Mouse (Mus musculus): ENCODE results near the gene S100a2. TPM values are rescaled to one million over a fixed set of nuclear protein-coding genes. Genes with fewer than 3 reads are reported as not detected.

Gene S100a2
- polyA plus RNA-seq, 1 experiment from 2014 or later = not detected

DNA sequence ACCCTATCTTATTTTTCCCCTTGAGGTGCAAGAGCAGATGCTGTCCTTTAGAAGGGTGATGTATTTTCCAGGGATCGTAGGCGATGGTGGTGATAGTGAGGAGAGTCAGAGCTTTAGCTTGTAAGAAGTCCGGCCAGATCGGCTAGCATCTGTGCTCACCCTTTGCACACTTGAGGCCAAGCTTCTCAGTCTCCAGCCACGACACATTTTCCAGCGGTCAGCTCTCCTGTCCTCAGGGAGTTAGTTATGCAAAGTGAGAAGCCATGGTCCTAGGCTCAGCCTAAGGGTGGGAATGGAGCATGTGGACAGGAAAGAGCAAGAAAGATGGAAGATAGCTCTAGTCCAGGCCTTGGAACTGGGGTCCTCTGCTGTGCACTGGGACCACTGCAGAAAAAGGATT is 6.8 kb downstream of the S100a2 start:
- no peak overlapping the region for H3K9ac ChIP-seq (ENCODE audit: low read length)
- no peaks in the 10 kb centered on the region for H3K9me3 ChIP-seq (ENCODE audit: control insufficient read depth, low read length)
- 84% methylated on average over 6 of the region's 6 CpGs for WGBS
- no peaks in the 10 kb centered on the region for H3K36me3 ChIP-seq (ENCODE audit: control insufficient read depth, insufficient read depth, low read length)
- peaks cover 0 to 6% of the 10 kb centered on the region in 2 experiments; a peak in 1 of 4 replicates for H3K4me1 ChIP-seq (ENCODE audit: control insufficient read depth in 2 of 2, insufficient read depth in 2 of 2, low read length in 2 of 2)
- H3K4me2 ChIP-seq (ENCODE audit: low read length) = no peak overlapping the region
- H3K27me3 ChIP-seq (ENCODE audit: control insufficient read depth, insufficient read depth, low read length) = no peaks in the 10 kb centered on the region
- H3K4me3 ChIP-seq (ENCODE audit: control insufficient read depth in 1 of 2, insufficient read depth in 1 of 2, low read depth in 1 of 2, low read length in 2 of 2) = no peak overlapping the region
- no peak for ATAC-seq (ENCODE audit: insufficient number of reproducible peaks, insufficient read depth, low FRiP score, low read depth)
- no peak overlapping the region for H3K27ac ChIP-seq (replicated peaks in 1 of 2; ENCODE audit: control insufficient read depth in 1 of 2, insufficient read depth in 1 of 2, low read depth in 2 of 2, low read length in 2 of 2)

DNA sequence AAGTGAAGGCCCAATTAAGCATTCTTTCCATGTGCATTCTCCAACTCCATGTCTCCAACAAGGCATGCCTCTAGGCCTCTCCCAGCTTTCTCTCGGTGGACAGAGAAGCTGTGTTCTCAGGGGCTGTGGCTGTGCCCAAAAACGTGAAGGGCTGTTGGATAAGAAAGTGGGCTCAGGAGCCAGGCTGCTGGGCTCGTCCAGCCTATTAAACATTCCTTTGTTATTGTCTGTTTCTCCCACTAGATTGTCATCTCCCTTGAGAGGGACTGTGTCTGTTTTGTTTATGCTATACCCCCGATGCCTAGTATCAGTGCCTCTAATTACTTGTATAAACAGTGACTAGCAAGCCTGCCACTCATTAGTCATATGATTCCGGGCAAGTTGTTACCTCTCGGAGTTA is 7.7 kb downstream of the S100a2 start:
- no peak for ATAC-seq (ENCODE audit: insufficient number of reproducible peaks, insufficient read depth, low FRiP score, low read depth)
- no peak overlapping the region for H3K4me3 ChIP-seq (ENCODE audit: control insufficient read depth in 1 of 2, insufficient read depth in 1 of 2, low read depth in 1 of 2, low read length in 2 of 2)
- H3K27me3 ChIP-seq (ENCODE audit: control insufficient read depth, insufficient read depth, low read length) = no peaks in the 10 kb centered on the region
- no peaks in the 10 kb centered on the region for H3K36me3 ChIP-seq (ENCODE audit: control insufficient read depth, insufficient read depth, low read length)
- H3K27ac ChIP-seq (replicated peaks in 1 of 2; ENCODE audit: control insufficient read depth in 1 of 2, insufficient read depth in 1 of 2, low read depth in 2 of 2, low read length in 2 of 2) = no peak overlapping the region
- H3K4me1 ChIP-seq (ENCODE audit: control insufficient read depth in 2 of 2, insufficient read depth in 2 of 2, low read length in 2 of 2) = peaks cover 0 to 6% of the 10 kb centered on the region in 2 experiments; a peak in 1 of 4 replicates
- 43% methylated on average over 6 of the region's 6 CpGs for WGBS
- H3K4me2 ChIP-seq (ENCODE audit: low read length) = no peak overlapping the region
- no peaks in the 10 kb centered on the region for H3K9me3 ChIP-seq (ENCODE audit: control insufficient read depth, low read length)
- H3K9ac ChIP-seq (ENCODE audit: low read length) = no peak overlapping the region

DNA sequence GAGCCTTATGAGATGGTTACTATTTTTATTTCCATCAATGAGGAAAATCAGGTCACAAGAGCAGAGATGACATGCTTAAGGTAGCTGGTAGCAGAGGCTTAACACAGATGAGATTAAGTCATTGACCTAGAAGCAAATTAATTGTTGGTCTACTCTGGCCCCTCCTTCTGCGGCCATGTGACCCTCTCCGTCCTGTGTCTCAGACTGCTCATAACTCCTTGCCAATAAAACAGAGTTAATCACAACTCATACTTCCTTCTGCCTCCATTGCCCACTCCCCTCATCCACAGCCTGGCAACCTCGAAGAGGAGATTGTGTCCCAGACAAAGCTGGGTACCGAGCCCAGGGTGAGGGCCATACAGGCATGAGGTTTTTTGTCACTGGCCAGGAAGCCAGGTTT is 8.2 kb downstream of the S100a2 start:
- H3K36me3 ChIP-seq (ENCODE audit: control insufficient read depth, insufficient read depth, low read length) = no peaks in the 10 kb centered on the region
- no peak overlapping the region for H3K9ac ChIP-seq (ENCODE audit: low read length)
- WGBS = 73% methylated on average over 4 of the region's 4 CpGs
- H3K4me2 ChIP-seq (ENCODE audit: low read length) = no peak overlapping the region
- no peaks in the 10 kb centered on the region for H3K9me3 ChIP-seq (ENCODE audit: control insufficient read depth, low read length)
- H3K27me3 ChIP-seq (ENCODE audit: control insufficient read depth, insufficient read depth, low read length) = no peaks in the 10 kb centered on the region
- no peak overlapping the region for H3K4me3 ChIP-seq (ENCODE audit: control insufficient read depth in 1 of 2, insufficient read depth in 1 of 2, low read depth in 1 of 2, low read length in 2 of 2)
- H3K27ac ChIP-seq (replicated peaks in 1 of 2; ENCODE audit: control insufficient read depth in 1 of 2, insufficient read depth in 1 of 2, low read depth in 2 of 2, low read length in 2 of 2) = no peak overlapping the region
- H3K4me1 ChIP-seq (ENCODE audit: control insufficient read depth in 2 of 2, insufficient read depth in 2 of 2, low read length in 2 of 2) = peaks cover 0 to 7% of the 10 kb centered on the region in 2 experiments; a peak in 2 of 4 replicates
- no peak for ATAC-seq (ENCODE audit: insufficient number of reproducible peaks, insufficient read depth, low FRiP score, low read depth)

DNA sequence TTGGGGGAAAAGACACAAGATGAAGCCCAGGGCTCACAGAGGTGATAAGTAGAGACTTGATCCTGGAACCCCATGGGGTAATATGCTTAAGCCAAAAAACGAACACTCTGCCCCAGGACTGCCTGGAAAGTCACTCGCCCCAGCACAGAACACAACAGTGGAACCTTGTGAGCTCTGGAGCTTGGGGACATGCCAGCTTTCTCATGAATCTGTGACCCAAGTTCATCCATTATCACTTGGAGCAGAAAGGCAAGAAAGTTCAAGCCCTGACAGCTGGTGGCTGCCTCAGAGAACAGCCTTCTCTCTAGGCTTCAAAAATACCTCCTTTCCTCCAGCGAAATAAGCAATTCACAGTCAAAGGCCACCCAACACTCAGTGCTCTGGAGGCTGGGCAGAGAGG is 9.4 kb downstream of the S100a2 start:
- Histone ChIP-seq H3K9me3 (ENCODE audit: control insufficient read depth, low read length) (no peaks in the 10 kb centered on the region), H3K36me3 (ENCODE audit: control insufficient read depth, insufficient read depth, low read length) (no peaks in the 10 kb centered on the region), H3K27ac (replicated peaks in 1 of 2; ENCODE audit: control insufficient read depth in 1 of 2, insufficient read depth in 1 of 2, low read depth in 2 of 2, low read length in 2 of 2) (no peak overlapping the region), H3K4me1 (ENCODE audit: control insufficient read depth in 2 of 2, insufficient read depth in 2 of 2, low read length in 2 of 2) (peaks cover 10 to 17% of the 10 kb centered on the region in 2 experiments), H3K27me3 (ENCODE audit: control insufficient read depth, insufficient read depth, low read length) (no peaks in the 10 kb centered on the region), H3K4me3 (ENCODE audit: control insufficient read depth in 1 of 2, insufficient read depth in 1 of 2, low read depth in 1 of 2, low read length in 2 of 2) (no peak overlapping the region), H3K4me2 (ENCODE audit: low read length) (no peak overlapping the region), H3K9ac (ENCODE audit: low read length) (no peak overlapping the region)
- no peak for ATAC-seq (ENCODE audit: insufficient number of reproducible peaks, insufficient read depth, low FRiP score, low read depth)
- 68% methylated on average over 3 of the region's 3 CpGs for WGBS

DNA sequence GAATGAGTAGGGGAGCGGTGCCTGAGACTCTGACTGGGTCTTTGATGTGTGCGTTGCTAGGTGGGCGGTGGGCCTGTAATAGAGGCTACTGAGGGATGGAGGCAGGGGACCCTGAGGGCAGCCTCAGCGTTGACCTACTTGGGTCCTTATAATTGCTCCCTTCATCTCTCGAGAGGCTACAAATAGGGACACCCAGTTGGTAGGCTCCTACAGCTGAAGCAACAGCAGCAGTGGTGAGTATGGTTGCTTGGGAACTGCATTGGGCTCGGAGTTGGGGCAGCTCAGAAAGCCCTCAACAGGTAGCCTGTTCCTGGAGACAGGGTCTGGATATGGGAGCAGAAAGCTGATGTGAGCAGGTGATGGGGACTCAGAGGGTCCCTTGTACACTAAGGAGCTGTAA is 10.0 kb downstream of the S100a2 start:
- WGBS = 81% methylated on average over 6 of the region's 6 CpGs
- no peaks in the 10 kb centered on the region for H3K27me3 ChIP-seq (ENCODE audit: control insufficient read depth, insufficient read depth, low read length)
- H3K9me3 ChIP-seq (ENCODE audit: control insufficient read depth, low read length) = no peaks in the 10 kb centered on the region
- no peak overlapping the region for H3K27ac ChIP-seq (replicated peaks in 1 of 2; ENCODE audit: control insufficient read depth in 1 of 2, insufficient read depth in 1 of 2, low read depth in 2 of 2, low read length in 2 of 2)
- ATAC-seq (ENCODE audit: insufficient number of reproducible peaks, insufficient read depth, low FRiP score, low read depth) = no peak
- H3K9ac ChIP-seq (ENCODE audit: low read length) = no peak overlapping the region
- peaks cover 16 to 22% of the 10 kb centered on the region in 2 experiments for H3K4me1 ChIP-seq (ENCODE audit: control insufficient read depth in 2 of 2, insufficient read depth in 2 of 2, low read length in 2 of 2)
- H3K4me2 ChIP-seq (ENCODE audit: low read length) = no peak overlapping the region
- H3K36me3 ChIP-seq (ENCODE audit: control insufficient read depth, insufficient read depth, low read length) = no peaks in the 10 kb centered on the region
- H3K4me3 ChIP-seq (ENCODE audit: control insufficient read depth in 1 of 2, insufficient read depth in 1 of 2, low read depth in 1 of 2, low read length in 2 of 2) = no peak overlapping the region

DNA sequence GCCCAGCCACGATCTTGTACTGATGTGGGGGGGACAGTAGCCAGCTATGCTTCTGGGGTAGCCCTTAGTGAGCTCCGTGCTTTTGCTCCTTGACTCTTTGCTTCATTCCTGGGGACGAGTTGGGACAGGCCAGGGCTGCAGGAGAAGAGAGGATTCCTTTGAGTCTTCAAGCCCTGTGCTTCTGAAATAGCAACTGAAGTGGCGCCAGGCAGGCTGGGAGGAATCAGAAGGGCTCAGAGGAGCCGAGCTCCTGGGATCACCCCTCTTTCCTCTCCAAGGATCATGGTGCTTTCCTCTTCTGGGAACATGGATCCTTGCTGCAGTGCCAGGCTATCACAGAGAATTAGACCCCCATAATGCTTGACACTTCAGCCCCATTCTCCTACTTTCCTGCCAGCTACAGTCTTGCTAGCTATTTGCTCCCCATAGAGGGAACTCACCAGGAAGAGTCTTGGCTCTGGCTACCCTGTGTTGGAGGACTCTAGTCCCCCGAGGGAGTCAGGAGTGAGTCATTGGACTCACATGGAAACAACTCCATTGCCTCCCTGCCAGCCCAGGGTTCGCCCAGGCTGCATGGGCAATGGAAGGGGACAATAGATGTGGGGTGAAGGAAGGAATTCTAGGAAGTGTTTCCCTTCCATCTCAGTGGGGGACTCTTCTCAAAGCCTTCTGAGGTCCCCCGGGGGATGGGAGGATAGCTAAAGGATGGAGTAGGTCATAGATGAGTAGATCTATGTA is 10.6 kb downstream of the S100a2 start:
- no peaks in the 10 kb centered on the region for H3K9me3 ChIP-seq (ENCODE audit: control insufficient read depth, low read length)
- ATAC-seq (ENCODE audit: insufficient number of reproducible peaks, insufficient read depth, low FRiP score, low read depth) = no peak
- no peak overlapping the region for H3K27ac ChIP-seq (replicated peaks in 1 of 2; ENCODE audit: control insufficient read depth in 1 of 2, insufficient read depth in 1 of 2, low read depth in 2 of 2, low read length in 2 of 2)
- H3K36me3 ChIP-seq (ENCODE audit: control insufficient read depth, insufficient read depth, low read length) = no peaks in the 10 kb centered on the region
- peaks cover 16 to 22% of the 10 kb centered on the region in 2 experiments for H3K4me1 ChIP-seq (ENCODE audit: control insufficient read depth in 2 of 2, insufficient read depth in 2 of 2, low read length in 2 of 2)
- no peak overlapping the region for H3K4me3 ChIP-seq (ENCODE audit: control insufficient read depth in 1 of 2, insufficient read depth in 1 of 2, low read depth in 1 of 2, low read length in 2 of 2)
- no peaks in the 10 kb centered on the region for H3K27me3 ChIP-seq (ENCODE audit: control insufficient read depth, insufficient read depth, low read length)
- no peak overlapping the region for H3K4me2 ChIP-seq (ENCODE audit: low read length)
- H3K9ac ChIP-seq (ENCODE audit: low read length) = no peak overlapping the region
- WGBS = 62% methylated on average over 8 of the region's 8 CpGs

DNA sequence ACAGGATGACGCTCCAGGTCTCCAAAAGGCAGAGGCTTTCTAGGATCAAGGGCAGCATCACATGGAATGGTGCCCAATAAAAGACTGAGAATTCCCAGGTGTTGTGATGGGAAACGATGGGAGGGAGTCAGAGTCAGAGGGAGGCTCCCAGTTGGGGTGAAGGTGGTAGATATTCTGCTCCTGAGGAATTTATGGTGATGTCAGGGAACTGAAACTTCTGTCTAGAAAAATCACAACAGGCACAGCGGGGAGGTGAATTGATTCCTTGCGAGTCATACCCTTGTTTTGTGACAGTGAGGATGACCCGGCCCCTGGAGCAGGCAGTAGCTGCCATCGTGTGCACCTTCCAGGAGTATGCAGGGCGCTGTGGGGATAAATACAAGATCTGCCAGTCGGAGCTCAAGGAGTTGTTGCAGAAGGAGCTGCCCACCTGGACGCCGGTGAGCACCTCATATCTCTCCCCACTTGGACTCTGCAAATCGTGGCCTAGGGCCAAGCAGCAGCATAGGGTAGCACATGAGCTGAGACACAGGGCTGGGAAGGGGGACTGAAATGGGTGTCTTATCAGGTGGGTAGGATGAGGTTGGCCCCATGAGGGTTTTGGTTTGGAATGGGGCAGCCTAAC is 11.6 kb downstream of the S100a2 start, which contains the start of gene Gm42674:
Gm42674 (plus strand) TSS at position 419 of the 625 bp plus-strand sequence.
- Histone ChIP-seq H3K27me3 (ENCODE audit: control insufficient read depth, insufficient read depth, low read length) (no peaks in the 10 kb centered on the region), H3K4me3 (ENCODE audit: control insufficient read depth in 1 of 2, insufficient read depth in 1 of 2, low read depth in 1 of 2, low read length in 2 of 2) (no peak within 1 kb of the TSS), H3K27ac (replicated peaks in 1 of 2; ENCODE audit: control insufficient read depth in 1 of 2, insufficient read depth in 1 of 2, low read depth in 2 of 2, low read length in 2 of 2) (no peak within 1 kb of the TSS), H3K36me3 (ENCODE audit: control insufficient read depth, insufficient read depth, low read length) (no peaks in the 10 kb centered on the region), H3K9ac (ENCODE audit: low read length) (no peak within 1 kb of the TSS), H3K4me1 (ENCODE audit: control insufficient read depth in 2 of 2, insufficient read depth in 2 of 2, low read length in 2 of 2) (peaks cover 16 to 22% of the 10 kb centered on the region in 2 experiments), H3K4me2 (ENCODE audit: low read length) (no peak within 1 kb of the TSS), H3K9me3 (ENCODE audit: control insufficient read depth, low read length) (no peaks in the 10 kb centered on the region)
- 62% methylated on average over 11 of the region's 11 CpGs for WGBS
- no peak for ATAC-seq (ENCODE audit: insufficient number of reproducible peaks, insufficient read depth, low FRiP score, low read depth)

All from heart, embryonic 14.5 days (tissue).